Mouse (Mus musculus) heart, postnatal 0 days (tissue): Measurements from ENCODE around the gene 9130008F23Rik.

Source experiments
- CTCF ChIP-seq: IDR thresholded peaks from 2 replicates; pipeline ENCODE4 v1.5.1; 2016; ENCODE audit warnings: antibody characterized with exemption, control low read depth, low read depth
- EP300 ChIP-seq: IDR thresholded peaks from 2 replicates; pipeline ENCODE4 v1.6.1; 2016; ENCODE audit warnings: antibody characterized with exemption, low read depth

- TF ChIP-seq CTCF, result no peak
- TF ChIP-seq EP300, result no peak
Measured at GRCm38 (mm10) chr17:40875568-40875967, 4.8 kb downstream of the 9130008F23Rik start.
